Mouse (Mus musculus) intestine, postnatal 0 days (tissue): ENCODE measurements around the gene Zfp383. TPM values are rescaled to one million over a fixed set of nuclear protein-coding genes. Genes with fewer than 3 reads are reported as not detected.

Experiments used
- ATAC-seq: fragments of 200-750 bp; cut with Nextera tagmentation; 2 replicates; pipeline ENCODE4 v1.8.0; 2017; ENCODE audit warnings: mild to moderate bottlenecking, moderate TSS enrichment, moderate library complexity
- H3K27ac ChIP-seq: fragments of 300-500 bp; sonication (generic); 2 replicates; pipeline ENCODE4 v1.5.1; 2014; ENCODE audit warnings: mild to moderate bottlenecking, low read depth, low read length, moderate library complexity
- H3K27me3 ChIP-seq: fragments of 300-500 bp; sonication (generic); replicated peaks from 2 replicates; pipeline ENCODE4 v1.6.1; 2014; ENCODE audit warnings: low read length, mixed read lengths; ENCODE audit not compliant: control insufficient read depth, insufficient read depth
- H3K36me3 ChIP-seq: fragments of 300-500 bp; sonication (generic); 2 replicates; pipeline ENCODE4 v1.6.1; 2014; ENCODE audit warnings: mild to moderate bottlenecking, moderate library complexity; ENCODE audit not compliant: control insufficient read depth, insufficient read depth
- H3K4me1 ChIP-seq: fragments of 300-500 bp; sonication (generic); replicated peaks from 2 replicates; pipeline ENCODE4 v1.6.1; 2014; ENCODE audit warnings: antibody characterized with exemption, low read length, mixed read lengths; ENCODE audit not compliant: control insufficient read depth, insufficient read depth
- H3K4me2 ChIP-seq: fragments of 300-500 bp; sonication (generic); replicated peaks from 2 replicates; pipeline ENCODE4 v1.6.1; 2014; ENCODE audit warnings: low read depth, mild to moderate bottlenecking, moderate library complexity
- H3K4me3 ChIP-seq: fragments of 300-500 bp; sonication (generic); 2 replicates; pipeline ENCODE4 v1.5.1; 2014; ENCODE audit warnings: low read depth, low read length
- H3K9ac ChIP-seq: fragments of 300-500 bp; sonication (generic); 2 replicates; pipeline ENCODE4 v1.6.1; 2014; ENCODE audit warnings: mild to moderate bottlenecking, low read depth, low read length
- H3K9me3 ChIP-seq: fragments of 300-500 bp; sonication (generic); 2 replicates; pipeline ENCODE4 v1.6.1; 2016; ENCODE audit warnings: mixed run types; ENCODE audit not compliant: control insufficient read depth
- CTCF ChIP-seq: sonication (generic); IDR thresholded peaks from 2 replicates; pipeline ENCODE4 v1.5.1; 2016; ENCODE audit warnings: low read depth, mild to moderate bottlenecking, control low read depth, antibody characterized with exemption, moderate library complexity
- WGBS: fragments of 180-500 bp; shearing (Covaris S2); extraction: QIAGEN DNeasy Blood & Tissue Kit; methylation state at CpG from one replicate; pipeline ENCODE4 v1.1.7; 2014; 5-methylcytosine and 5-hydroxymethylcytosine counted together
- polyA plus RNA-seq: library from polyadenylated mRNA; unstranded; fragments of >200 nt; fragmentation: Nextera tagmentation; extraction: Ambion mirVana; gene quantifications from 2 replicates; pipeline ENCODE4 v1.2.1, GENCODE M21; 2015

Zfp383 gene
- polyA plus RNA-seq, 1 experiment from 2014 or later: 1.4 TPM

DNA sequence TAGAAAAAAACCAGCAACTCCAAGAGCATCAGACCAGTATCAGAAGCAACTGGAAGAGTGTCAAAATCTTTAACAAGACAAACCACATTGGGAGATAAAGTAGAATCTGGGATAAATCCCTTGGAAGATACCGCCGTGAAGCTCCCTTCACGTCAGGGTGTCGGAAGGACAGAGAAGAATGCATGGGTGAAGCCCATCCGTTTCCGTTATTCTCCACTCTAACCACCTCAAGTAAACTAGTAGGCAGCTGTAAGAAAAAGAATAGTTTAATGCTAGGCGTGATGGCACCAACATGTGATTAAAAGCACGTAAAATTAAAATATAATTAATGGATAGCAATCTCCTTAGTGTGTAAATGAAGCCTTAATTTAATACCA is 1.4 kb upstream of the Zfp383 start:
- Histone ChIP-seq H3K27me3 (no peaks in the 10 kb centered on the region), H3K4me2 (peak overlapping the region; percentile 71), H3K9me3 (no peaks in the 10 kb centered on the region), H3K36me3 (no peaks in the 10 kb centered on the region; the same call in 1 of the 2 replicates), H3K9ac (0 out of 2 replicates have a peak overlapping the region, but pooled peaks have one; percentile 68), H3K4me1 (no peaks in the 10 kb centered on the region), H3K27ac (peak overlapping the region; percentile 87; the same call in 1 of the 2 replicates), H3K4me3 (peak overlapping the region; percentile 64)
- 21% methylated on average over 8 of the region's 8 CpGs for WGBS
- ATAC-seq: no peak
- TF ChIP-seq CTCF: no peak

DNA sequence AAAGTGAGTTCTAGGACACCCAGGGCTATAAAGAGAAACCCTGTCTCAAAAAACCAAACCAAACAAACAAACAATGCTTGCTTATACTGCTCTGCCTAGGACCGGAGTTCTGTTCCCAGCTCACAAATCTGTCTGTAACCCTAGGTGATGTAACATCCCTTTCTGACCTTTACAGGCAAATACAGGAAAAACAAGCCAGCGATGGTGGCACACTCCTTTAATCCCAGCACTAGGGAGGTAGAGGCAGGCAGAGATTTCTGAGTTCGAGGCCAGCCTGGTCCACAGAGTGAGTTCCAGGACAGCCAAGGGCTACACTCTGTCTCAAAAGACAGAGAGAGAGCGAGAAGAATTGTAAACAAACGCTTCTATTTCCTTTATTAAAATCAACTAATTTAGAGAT is 817 bp upstream of the Zfp383 start:
- Histone ChIP-seq H3K9ac (no peak overlapping the region), H3K27ac (no peak overlapping the region), H3K27me3 (no peaks in the 10 kb centered on the region), H3K36me3 (peaks cover 4% of the 10 kb centered on the region; the same call in 1 of the 2 replicates), H3K4me1 (no peaks in the 10 kb centered on the region), H3K9me3 (no peaks in the 10 kb centered on the region), H3K4me3 (no peak overlapping the region), H3K4me2 (peak overlapping the region; percentile 71; the same call in 1 of the 2 replicates)
- WGBS: 92% methylated on average over 5 of the region's 5 CpGs
- no peak for ATAC-seq
- TF ChIP-seq CTCF: no peak

DNA sequence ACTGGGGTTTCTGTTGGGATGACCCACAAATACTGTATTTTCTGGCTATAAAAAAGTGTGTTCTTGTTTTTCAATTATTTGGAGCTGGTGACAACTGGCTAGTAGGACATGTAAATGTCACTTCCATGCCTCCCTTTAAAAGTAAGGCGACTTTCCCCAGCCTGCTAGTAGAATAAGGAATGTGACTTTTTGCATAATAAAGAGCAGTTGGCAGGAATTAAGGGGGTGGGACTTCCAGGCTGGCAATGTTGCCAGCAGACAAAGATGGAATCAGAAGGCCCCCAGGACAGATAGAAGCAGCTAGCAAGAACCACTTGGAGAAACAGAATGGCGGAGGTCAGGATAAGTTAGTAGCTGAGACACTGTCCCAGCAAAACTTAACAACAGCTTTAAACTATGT is 2.2 kb downstream of the Zfp383 start:
- ATAC-seq: no peak
- TF ChIP-seq CTCF: no peak
- Histone ChIP-seq H3K36me3 (peaks cover 29% of the 10 kb centered on the region), H3K4me2 (no peak overlapping the region), H3K4me3 (no peak overlapping the region), H3K27ac (no peak overlapping the region), H3K4me1 (no peaks in the 10 kb centered on the region), H3K27me3 (no peaks in the 10 kb centered on the region), H3K9ac (no peak overlapping the region), H3K9me3 (no peaks in the 10 kb centered on the region)
- WGBS: 79% methylated on average over 2 of the region's 2 CpGs

DNA sequence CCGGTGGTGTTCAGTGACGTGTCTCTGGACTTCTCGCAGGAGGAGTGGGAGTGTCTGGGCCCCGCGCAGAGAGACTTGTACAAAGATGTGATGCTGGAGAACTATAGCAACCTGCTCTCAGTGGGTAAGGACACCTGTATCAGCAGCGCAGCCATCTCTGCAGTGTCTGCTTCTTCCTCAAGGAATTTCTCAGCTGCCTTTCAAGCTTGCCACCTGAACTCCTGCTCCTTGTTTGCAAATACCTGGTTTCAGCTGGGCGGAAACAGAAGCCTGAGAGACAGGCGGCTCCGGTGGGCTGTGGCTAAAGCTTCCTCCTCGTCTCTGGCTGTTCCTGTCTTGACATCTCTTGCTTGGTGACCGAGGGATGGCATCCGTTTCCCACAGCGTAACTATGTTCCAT is 4.1 kb downstream of the Zfp383 start:
- Histone ChIP-seq H3K27me3 (no peaks in the 10 kb centered on the region), H3K36me3 (peaks cover 36% of the 10 kb centered on the region), H3K9ac (no peak overlapping the region), H3K4me3 (no peak overlapping the region), H3K4me2 (no peak overlapping the region), H3K9me3 (no peaks in the 10 kb centered on the region), H3K27ac (no peak overlapping the region), H3K4me1 (no peaks in the 10 kb centered on the region)
- no peak for ATAC-seq
- no peak for TF ChIP-seq CTCF
- WGBS: 91% methylated on average over 13 of the region's 13 CpGs

DNA sequence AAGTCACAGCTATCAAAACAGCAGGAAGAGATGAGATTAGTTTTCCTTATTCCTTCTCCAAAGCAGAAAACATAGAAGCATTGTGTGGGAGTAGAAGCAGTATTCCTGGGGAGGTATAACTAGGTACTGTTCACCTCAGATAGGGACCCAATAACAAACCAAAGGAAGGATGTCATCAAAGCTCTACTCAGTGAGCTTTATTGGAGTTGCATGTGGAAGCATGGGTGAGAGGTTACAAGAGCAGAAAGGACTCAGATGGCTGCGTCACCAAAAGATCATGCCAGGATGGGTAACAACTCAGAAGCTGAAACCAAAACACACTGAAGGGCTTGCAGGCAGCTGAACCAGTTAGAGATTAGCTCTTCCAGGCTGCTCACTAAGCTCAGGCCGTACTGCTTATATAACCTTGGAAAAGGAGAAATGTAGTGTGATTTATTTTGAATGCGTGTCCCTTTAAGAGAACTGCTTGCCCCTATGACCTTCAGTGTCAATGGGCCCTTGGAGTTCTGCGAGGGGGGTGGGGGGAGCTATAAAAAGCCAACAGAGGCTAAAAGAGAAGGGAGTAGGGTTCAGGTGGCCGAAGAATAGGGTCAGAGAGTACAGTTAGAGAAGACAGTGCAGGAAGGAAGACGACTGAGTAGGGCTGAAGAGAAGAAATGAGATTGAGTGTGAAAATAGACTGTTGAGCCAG is 9.5 kb downstream of the Zfp383 start:
- no peaks in the 10 kb centered on the region for H3K4me1 ChIP-seq
- no peak overlapping the region for H3K4me2 ChIP-seq
- ATAC-seq: no peak
- WGBS: 50% methylated on average over 6 of the region's 6 CpGs
- TF ChIP-seq CTCF: no peak
- no peaks in the 10 kb centered on the region for H3K27me3 ChIP-seq
- H3K9ac ChIP-seq: no peak overlapping the region
- H3K36me3 ChIP-seq: peaks cover 30% of the 10 kb centered on the region
- no peak overlapping the region for H3K4me3 ChIP-seq
- H3K27ac ChIP-seq: no peak overlapping the region
- no peaks in the 10 kb centered on the region for H3K9me3 ChIP-seq

DNA sequence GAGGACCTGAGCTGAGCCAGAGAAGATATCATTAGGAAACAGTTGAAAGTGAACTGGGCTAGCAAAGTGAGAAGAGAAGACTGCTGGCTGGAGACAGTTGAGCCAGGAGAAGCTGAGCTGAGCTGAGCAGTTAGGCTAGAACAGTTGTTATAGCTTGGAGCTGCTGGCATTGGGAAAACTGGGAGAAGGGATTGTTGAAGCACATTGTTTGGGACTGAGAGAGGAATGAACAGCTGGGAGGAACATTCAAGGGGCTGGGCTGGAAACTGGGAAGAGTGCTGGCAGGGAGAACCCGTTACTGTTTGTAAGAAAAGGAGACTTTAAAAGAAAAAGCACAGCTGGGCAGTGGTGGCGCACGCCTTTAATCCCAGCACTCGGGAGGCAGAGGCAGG is 10.0 kb downstream of the Zfp383 start:
- H3K27ac ChIP-seq: no peak overlapping the region

More for the DNA sequence above, 10.0 kb downstream of the Zfp383 start:
- H3K4me3 ChIP-seq: no peak overlapping the region
- H3K4me1 ChIP-seq: no peaks in the 10 kb centered on the region
- no peak for TF ChIP-seq CTCF
- no peak overlapping the region for H3K4me2 ChIP-seq
- no peaks in the 10 kb centered on the region for H3K9me3 ChIP-seq
- no peaks in the 10 kb centered on the region for H3K27me3 ChIP-seq
- peaks cover 27% of the 10 kb centered on the region for H3K36me3 ChIP-seq
- H3K9ac ChIP-seq: no peak overlapping the region
- 84% methylated on average over 4 of the region's 4 CpGs for WGBS
- no peak for ATAC-seq
